Mouse (Mus musculus) megakaryocyte-erythroid progenitor cell, adult 5-6 weeks (primary cell): ENCODE data around the gene Scn10a. TPM values are rescaled to one million over a fixed set of nuclear protein-coding genes. Genes with fewer than 3 reads are reported as not detected.

ENCODE experiments used
- ATAC-seq: replicated peaks from 2 replicates; pipeline ENCODE4 v1.8.0; 2016; ENCODE audit warnings: mild to moderate bottlenecking, inconsistent platforms; ENCODE audit not compliant: severe bottlenecking, poor library complexity, low FRiP score, low TSS enrichment
- total RNA-seq, 2 experiments: library from RNA; stranded (forward) in 1 of 2; stranded (reverse) in 1 of 2; fragments of 200-1000, 215-1000 nt in 1 of 2; fragments of >200 nt in 1 of 2; fragmentation: Nextera tagmentation in 1 of 2; gene quantifications; 2 replicates each; pipeline ENCODE4 v1.2.3; 2014 to 2017

Gene Scn10a
- total RNA-seq, 2 experiments from 2014 or later: not detected

DNA sequence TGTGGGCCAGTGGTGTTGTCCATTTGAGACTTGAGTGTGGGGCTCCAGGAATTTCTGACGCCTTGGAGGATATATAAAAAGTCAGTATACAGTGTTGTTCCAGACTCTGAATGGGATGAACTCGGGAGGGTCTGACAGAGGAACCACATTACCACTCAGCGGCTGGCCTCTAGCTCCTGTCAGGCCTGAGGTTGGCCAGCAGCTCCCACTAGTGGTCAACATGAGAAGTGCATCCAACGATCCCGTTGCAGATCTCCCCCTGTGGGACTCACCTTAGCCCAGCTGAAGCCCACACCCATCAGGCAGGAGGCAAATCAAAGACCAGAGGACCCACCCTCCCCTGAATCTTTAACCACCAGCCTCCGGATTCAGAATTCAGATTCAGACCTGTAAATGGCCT lies 138.5 kb downstream of the Scn10a start:
- peak; percentile 83 for ATAC-seq

DNA sequence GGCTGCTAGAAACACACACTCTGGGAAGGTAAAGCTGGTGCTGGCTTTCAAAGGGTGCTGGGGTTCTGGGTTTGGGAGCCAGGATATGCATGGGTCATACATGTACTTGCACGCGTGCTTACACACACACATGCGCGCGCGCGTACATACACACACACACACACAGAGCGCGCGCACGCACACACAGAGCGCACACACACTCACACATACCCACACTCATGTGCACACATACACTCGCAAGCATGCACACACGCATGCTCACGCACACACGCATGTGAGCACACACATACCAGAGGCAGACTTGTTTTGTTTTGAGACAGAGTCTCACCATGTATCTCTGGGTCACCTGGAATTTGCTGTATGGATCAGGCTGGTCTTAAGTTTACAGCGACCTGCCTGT lies 138.9 kb downstream of the Scn10a start:
- ATAC-seq: no peak

DNA sequence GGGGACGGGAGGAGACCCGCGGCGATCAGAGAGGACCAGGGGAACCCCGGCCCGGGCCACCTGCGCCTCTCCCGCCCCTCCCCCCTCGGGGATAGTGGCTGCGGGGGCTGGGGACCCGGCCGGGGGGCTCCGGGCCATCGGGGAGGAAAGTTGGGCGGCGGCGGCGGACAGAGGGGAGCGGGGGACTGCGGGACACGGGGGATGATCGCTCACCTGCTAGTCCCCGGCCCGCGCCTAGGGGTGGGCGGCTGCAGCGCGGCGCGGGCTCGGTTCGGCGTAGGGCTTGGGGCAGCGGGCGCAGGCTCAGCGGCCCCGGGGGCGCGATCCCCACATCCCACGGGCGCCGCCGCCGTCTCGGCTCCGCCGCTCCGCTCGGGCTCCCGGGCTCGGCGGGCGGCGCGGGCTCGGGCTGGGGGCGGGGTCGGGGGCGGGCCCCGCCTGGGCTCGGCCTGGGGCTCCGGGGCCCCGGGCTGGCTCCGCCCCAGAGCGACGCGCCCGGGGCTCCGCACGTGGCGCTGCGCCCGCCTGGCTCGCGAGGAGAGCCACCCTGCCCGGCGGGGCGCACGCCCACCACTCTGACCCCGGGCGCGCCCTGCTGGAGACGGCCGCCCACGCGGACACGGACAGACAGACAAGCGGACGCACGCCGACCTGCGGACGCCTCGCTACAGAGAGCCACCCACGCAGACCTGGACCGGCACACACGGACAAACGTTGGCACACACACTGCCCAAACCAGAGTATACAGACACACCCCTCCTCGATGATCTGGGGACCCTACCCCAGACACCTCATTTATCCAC lies 140.3 kb downstream of the Scn10a start, which contains the start of gene Scn5a:
Scn5a (minus strand) TSS at position 381 of the 803 bp plus-strand sequence.
- no peak for ATAC-seq

GRCm38 (mm10) chr9:119578311-119578635 lies 140.8 kb downstream of the Scn10a start:
- no peak for ATAC-seq

DNA sequence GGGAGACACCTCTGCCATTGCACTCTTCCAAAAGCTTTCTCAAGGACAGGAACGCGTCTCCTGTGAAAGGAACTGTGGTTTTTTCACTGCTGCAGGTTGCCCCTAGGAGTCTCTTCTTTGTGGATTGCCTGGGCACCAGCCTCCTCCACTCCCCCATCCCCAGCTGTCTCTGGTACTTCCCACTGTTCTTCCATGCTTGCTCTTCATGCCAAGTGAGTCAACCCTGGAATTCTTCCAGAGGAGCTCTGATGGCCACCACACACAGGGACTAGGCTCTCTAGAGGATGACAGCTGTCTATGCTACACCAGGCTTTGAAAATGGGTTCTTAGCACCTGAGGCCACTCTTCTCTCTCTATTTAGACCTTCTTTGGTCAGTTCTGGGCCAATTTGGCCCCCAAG lies 142.1 kb downstream of the Scn10a start:
- no peak for ATAC-seq

DNA sequence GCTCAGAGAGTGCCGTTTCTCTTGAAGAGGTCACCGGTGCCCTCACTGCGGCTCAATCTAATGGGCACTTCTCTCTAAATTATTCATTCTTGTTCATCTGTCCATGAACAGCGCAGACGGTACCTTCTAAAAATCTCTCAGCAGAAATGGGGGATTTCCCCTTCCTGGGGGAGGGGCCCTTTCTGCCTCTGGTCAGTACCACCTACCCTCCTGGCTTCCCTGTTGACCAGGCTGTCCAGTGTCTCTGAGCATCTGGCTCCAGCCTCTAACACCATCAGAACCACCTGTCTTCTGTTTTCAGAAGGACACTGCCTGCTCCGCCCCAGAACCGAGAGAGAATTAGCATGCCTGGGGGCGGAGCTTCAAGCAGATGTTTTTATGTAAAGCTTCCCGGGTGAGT lies 143.4 kb downstream of the Scn10a start:
- ATAC-seq: no peak

DNA sequence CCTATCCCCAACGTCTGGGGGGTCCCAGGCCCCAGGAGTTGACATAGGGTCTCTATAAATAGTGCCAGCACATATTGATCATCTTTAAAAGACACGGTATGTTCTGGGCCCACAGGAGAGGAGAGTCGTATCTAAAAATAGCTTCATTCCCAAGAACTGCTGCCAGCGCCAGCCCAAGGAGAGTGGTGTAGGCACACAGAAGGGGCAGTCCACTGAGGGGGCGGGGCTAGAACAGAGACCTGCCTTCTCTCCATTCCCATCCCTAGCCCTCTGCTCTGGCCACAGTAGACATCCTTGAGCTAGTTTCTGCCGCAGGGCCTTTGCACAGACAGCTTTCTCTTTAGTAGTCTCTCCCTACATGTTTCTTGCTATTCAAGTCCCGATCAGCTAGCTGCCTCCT lies 144.8 kb downstream of the Scn10a start:
- no peak for ATAC-seq

DNA sequence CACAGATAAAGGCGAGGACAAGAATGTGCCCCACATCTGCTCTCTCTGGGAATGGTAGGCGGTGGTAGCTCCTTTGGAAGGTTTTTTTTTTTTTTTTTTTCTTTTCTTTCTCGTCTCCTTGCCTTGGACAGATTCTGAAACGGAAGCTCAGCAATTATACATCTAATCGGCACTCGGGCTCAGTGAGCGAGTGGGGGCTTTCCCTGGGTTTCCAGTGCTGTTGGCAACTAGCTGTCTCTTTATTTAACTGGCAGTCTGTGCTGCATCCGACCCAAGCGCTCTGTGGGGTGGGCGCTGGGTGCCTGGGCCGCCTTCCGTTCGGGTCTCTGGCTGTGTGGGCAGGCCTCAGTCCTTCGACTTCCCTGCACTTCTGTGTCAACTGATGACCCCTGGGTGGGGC lies 146.1 kb downstream of the Scn10a start:
- ATAC-seq: no peak

GRCm38 (mm10) chr9:119571411-119571888 lies 147.7 kb downstream of the Scn10a start:
- ATAC-seq: no peak

- no peak for ATAC-seq
Observed at GRCm38 (mm10) chr9:119570652-119571051, 148.5 kb downstream of the Scn10a start.

- no peak for ATAC-seq
Observed at GRCm38 (mm10) chr9:119568732-119569131, 150.4 kb downstream of the Scn10a start.

- ATAC-seq: no peak
Observed at GRCm38 (mm10) chr9:119567800-119568199, 151.3 kb downstream of the Scn10a start.

GRCm38 (mm10) chr9:119566214-119566613 lies 152.9 kb downstream of the Scn10a start:
- ATAC-seq: no peak

- no peak for ATAC-seq
Observed at GRCm38 (mm10) chr9:119564803-119565202, 154.3 kb downstream of the Scn10a start.

DNA sequence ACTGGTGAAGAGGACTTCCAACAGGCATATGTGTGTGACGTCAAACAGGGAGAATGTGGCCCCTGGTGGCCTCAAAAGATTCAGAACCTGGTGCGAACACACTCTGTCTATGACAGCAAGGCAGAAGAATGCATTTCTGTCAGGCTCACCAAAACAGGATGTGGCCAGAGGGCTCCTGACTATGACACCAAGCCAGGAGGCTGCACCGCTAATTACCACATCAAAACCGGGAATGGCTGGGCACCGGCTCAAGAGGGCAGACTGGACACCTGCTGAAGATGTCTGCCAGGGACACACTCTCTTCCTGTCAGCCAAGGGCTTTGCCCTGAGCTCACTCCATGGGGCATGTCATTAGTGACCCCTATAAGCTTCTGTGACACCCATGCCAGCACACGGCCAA lies 155.5 kb downstream of the Scn10a start:
- no peak for ATAC-seq

DNA sequence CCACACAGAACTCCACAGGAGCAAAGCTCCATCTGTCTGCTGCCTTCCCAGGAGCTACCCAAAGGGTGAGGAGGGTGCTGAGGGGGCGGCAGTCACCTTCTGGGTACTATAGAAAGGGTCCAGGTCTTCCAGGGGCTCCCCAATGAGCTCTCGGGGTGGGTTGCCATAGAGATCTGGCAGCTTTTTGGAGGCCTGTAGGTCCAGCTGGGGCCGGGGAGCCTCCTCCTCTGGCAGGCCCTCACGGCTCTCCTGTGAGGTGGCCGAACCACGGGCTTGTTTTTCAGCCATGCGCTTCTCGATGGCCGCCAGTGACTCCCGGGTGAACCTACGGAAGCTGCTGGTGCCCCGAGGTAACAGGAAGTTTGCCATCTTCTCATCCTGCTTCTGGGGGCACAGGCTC lies 156.9 kb downstream of the Scn10a start:
- ATAC-seq: no peak

DNA sequence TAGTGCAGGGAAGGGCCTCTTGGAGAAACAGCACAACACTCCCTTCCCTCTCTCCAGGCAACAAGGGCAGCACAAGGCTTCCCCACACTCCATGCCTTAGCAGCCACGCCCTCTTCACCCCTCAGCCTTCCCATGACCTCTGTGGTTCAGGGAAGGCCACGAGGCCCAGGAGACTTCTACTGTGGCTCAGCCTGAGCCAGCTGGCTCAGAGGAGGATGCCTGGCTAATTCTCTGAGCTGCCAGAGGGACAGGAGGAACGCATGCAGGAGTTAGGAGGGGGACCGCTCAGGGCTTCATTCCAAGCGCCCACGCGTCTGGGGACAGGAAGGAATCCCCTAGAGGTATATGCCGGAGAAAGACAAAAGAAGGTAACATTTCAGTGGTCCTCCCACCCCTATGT lies 157.4 kb downstream of the Scn10a start:
- no peak for ATAC-seq

- no peak for ATAC-seq
Observed at GRCm38 (mm10) chr9:119559537-119560276, 159.4 kb downstream of the Scn10a start.
